Mouse (Mus musculus) large intestine, adult 2 months (tissue): ENCODE measurements around the gene Timm29. TPM values are rescaled to one million over a fixed set of nuclear protein-coding genes. Genes with fewer than 3 reads are reported as not detected.

Experiments used
- DNase-seq: peaks from one replicate; pipeline ENCODE4 v3.0.0-alpha.2; 2012; ENCODE audit warnings: low read depth, low spot score
- WGBS: fragments of 180-500 bp; shearing (Covaris S2); methylation state at CpG from one replicate; pipeline ENCODE4 v1.1.7; 2018; 5-methylcytosine and 5-hydroxymethylcytosine counted together
- polyA plus RNA-seq: library from polyadenylated mRNA; depleted of rRNA; stranded (reverse); fragments of >200 nt; gene quantifications from 2 replicates; pipeline ENCODE4 v1.2.3, GENCODE M21; 2012; rRNA removed

The Timm29 gene
- polyA plus RNA-seq, 1 experiment, result 15.2 TPM

DNA sequence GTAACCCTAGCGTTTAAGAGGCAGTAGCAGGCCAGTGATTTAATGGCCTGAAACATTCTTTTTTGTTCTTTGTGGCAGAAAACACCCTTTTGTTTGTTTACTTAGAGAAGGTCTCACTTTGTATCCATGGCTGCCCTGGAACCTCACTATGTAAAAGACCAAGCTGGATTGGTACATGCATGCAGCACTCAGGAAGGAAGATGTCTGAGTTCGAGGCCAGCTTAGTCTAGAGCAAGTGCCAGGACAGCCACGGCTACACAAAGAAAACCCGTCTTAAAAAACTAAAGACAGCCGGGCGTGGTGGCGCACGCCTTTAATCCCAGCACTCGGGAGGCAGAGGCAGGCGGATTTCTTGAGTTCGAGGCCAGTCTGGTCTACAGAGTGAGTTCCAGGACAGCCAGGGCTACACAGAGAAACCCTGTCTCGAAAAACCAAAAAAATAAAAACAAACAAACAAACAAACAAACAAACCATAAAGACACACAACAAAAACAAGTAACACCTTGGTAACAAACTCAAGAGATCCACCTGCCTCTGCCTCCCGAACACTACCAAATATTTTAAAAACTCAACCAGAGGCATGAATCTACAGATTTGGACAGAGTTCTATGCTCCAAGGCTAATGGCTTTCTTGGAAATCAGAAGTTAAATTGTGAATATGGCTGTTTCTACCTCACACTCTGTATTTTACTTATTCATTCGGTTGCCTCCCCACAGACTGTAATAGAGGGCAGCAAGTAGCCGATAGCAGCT, 22.5 kb downstream of the Timm29 start:
- no peak for DNase-seq
- WGBS, result 62% methylated on average over 15 of the region's 15 CpGs

DNA sequence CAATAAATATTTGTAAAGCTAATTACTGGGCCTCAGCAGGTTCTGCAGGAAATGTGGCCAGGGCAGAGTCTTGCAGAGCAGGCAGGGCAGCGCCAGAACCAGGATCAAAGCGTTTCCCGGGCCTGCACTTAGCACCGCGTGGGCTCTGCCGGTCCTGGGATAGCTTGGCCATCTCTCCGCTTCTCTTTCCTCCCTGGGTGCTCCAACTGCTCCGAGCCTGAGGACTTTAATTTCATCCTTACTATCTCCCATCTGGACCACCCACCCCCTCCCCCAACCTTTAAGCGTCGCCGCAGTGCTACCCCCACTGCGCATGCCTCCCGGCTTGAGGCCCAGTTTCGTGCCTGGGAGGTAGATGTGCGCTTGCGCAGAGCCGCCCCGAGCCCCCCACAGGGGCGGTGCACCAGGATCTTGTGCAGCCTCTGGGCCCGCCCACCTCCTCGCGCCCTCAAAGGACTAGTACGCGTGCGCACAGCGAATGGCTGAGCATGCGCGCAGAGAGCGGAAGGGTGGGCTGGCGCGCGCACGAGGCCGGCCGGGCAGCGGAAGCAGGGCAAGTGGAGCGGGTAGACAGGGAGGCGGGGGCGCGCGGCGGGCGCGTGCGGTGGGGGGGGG, 23.2 kb downstream of the Timm29 start, which contains the start of gene Smarca4:
TSS of gene Smarca4 (plus strand) at position 553 of the 615 bp plus-strand sequence.
- peak; percentile 97 for DNase-seq
- WGBS, result under 1% methylated on average over 39 of the region's 45 CpGs

DNA sequence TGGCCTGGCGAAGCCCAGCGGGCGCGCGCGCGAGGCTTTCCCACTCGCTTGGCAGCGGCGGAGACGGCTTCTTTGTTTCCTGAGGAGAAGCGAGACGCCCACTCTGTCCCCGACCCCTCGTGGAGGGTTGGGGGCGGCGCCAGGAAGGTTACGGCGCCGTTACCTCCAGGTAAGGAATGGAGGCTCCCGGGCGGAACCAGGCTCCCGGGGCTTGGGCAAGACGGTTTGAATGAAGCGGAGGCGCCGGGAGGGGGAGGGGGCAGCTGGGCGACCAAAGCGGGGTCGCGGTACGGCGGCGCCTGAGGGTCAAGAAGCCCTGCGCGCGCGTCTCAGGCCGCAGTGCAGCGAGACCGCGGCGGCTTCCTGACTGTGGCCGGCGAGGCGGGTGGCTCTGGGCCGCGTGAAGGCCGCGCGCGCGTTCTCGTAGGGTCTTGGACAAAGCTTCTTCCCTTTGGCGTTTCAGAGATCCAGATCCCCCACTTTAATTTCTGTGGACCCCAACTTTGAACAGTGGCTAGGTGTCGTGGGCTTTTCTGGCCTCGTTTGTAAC, 23.8 kb downstream of the Timm29 start:
- WGBS, result under 1% methylated on average over 54 of the region's 57 CpGs
- no peak for DNase-seq

DNA sequence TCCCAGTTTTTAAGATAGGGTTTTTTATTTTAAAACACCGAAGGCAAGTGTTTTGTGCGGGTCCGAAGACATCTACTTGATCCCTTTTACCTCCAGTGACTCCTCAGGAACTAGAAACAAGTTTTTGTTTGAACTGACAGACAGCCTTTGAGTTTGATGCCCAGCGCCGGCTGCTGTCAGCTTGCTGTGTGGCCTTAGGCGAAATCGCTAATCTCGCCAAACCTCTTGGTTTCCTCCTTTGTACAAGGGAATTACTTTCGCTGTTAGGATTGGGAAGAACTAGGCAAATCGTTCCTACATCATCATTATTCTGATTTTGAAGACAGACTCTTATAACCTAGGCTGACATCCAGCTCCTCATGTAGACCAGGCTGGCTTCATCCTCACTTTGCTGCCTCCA, 24.5 kb downstream of the Timm29 start:
- WGBS, result 3% methylated on average over 10 of the region's 10 CpGs
- no peak for DNase-seq

DNA sequence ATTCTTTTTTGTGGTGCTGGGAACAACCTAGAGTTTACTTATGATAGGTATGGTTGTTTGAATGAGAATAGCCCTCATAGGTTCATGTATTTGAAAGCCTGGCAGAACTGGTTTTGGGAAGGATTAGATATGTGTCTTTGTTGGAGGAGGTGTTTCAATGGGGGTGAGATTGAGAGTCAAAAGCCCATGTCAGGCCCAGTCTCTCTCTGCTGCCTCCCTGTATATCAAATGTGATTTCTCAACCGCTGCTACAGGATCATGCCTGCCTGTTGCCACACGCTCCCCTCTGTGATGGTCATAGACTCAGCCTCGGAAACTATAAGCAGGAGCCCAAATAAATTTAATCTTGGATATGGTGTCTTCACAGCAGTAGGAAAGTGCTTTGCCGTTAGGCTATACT, 27.7 kb downstream of the Timm29 start:
- WGBS, result 85% methylated on average over 4 of the region's 4 CpGs
- no peak for DNase-seq

DNA sequence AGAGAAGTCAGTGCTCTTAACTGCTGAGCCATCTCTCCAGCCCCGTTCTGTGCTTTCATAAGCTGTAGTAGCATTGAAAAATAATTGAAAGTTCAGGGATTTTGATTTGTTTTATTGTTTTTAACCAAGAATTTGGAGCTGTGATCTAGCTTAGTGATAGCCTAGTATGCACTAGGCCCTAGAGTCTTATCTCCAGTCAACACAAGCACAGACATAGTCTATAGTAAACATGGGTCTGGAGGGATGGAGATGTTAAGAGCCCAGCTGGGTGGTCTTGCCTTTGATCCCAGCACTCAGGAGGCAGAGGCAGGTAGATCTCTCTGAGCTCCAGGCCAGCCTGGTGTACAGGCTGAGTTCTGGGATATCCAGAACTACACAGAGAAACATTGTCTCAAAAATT, 30.2 kb downstream of the Timm29 start:
- no peak for DNase-seq
- WGBS, result 100% methylated on average over 1 of the region's 1 CpGs

DNA sequence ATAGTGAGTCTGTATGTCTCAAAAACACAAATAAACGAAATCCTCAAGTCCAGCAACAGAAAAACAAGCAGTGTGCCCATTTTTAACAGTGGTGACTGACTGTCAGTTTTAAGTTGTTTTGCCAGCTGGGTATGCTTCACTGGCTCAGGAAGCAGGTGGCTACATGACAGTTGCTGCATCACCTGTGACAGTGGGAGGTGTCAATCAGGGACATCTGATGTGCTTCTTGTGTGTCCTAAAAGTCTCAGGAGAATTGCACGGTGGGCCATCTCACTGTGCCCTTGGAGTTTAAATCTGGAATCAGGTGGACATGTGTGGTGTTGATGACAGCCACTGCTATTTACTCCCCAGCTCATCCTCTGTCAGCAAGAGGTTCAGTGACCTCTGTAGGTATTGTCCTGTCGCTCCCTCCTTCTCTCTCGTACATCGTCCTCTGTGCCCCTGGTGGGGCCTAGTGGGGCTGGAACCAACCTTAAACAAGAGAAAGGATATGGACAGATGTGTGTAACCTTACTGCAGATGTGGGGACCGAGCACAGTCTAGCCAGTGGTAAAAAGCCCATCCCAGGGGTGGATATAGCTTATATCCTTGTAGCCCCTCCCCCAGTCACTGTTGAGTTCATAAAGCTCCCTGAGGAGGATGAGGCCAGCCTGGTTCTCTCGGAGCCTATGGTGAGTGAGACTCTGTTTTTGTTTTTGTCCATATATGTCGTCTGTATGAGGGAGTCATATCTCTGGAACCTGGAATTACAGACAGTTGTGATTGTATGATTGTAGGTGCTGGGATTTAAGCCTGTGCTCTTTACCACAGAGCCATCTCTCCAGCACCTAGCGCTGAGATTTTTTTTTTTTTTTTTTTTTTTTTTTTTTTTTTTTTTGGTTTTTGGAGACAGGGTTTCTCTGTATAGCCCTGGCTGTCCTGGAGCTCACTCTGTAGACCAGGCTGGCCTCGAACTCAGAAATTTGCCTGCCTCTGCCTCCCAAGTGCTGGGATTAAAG, 33.1 kb downstream of the Timm29 start:
- 86% methylated on average over 10 of the region's 10 CpGs for WGBS
- no peak for DNase-seq

DNA sequence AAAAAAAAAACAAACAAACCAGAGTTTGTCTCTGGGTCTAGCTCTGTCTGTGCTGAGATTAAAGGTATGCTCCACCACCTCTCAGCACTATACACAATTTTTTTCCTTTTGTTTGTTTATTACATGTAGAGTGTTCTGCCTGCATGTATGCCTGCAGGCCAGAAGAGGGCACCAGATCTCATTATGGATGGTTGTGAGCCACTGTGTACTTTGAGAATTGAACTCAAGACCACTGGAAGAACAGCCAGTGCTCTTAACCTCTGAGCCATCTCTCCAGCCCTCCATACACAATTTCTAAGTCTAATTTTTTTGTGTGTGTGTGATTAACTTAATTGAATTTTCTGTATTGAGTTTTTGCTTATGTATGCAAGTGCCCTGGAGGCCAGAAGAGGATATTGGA, 34.0 kb downstream of the Timm29 start:
- no peak for DNase-seq

DNA sequence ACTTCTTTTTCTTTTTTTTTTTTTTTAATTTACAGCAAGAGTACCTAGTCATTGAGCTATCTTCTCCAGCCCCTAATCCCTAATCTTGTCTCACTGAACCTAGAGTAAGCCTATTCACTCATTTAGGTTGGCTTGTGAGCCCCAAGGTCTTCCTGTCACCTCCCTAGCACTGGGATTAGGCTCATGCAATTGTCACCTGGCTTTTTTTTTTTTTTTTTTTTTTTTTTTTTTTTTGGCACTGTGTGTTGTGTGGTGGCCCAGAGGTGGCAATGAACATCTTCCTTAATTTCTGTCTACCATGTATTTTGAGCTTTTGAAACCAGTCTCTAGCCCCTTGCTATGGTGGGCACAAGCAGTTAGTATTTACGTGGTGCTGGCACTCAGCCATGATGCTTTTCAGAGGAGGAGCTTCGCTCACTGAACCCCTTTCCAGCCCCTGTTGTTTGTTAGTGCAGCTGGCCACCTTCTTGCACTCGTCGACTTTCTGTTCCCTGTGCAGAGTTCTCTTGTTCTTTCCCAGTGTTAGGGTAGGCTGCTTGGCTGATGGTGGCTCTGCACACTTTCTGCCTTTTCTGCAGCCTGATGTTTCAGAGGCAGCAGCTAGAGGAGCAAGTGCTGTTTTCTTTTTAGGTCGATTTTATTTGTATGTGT, 34.7 kb downstream of the Timm29 start:
- DNase-seq, result no peak
- WGBS, result 72% methylated on average over 5 of the region's 5 CpGs

DNA sequence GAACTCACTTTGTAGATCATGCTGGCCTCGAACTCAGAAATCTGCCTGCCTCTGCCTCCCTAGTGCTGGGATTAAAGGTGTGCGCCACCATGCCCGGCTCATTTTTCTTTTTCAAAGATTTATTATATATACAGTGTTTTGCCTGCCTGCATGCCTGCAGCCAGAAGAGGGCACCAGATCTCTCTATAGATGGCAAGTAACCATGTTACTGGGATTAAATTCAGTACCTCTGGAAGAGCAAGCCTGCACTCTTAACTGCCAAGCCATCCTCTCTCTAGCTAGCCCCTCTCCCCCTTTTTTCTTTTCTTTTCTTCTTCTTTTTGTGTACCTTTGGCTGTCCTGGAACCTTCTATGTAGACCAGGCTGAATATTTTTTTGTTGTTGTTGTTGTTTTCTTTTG, 38.2 kb downstream of the Timm29 start:
- 58% methylated on average over 3 of the region's 3 CpGs for whole genome bisulfite sequencing
- no peak for DNase-seq

DNA sequence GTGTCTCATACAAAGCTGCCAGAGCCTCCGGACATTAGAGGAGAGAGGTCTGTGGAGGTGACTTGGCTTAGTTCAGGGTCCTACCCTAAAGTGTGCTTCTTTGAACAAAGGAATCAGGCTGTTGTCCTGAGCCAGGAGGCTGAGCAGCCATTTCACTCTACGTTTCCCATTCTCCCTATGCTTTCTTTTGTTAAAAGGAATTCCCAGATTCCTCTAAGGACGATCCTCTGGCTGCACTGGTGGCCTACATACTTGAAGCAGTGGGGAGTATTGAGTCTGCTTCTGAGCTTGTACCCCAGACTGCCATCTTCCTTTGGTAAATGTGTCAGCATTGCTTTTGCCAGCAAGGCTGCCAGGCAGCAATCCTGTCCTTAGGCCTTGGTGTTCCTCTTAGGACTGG, 40.6 kb downstream of the Timm29 start:
- no peak for DNase-seq
- 87% methylated on average over 3 of the region's 3 CpGs for whole genome bisulfite sequencing

DNA sequence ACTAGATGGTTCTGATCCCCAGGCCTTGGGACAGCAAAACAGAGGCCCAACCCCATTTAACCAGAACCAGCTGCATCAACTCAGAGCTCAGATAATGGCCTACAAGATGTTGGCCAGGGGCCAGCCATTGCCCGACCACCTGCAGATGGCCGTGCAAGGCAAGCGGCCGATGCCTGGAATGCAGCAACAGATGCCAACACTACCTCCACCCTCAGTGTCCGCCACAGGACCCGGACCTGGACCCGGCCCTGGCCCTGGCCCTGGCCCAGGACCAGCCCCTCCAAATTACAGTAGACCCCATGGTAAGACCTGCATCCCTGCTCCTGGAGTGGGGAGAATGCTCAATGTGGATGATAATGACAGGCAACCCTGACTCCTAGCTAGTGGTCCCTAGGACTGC, 43.1 kb downstream of the Timm29 start:
- WGBS, result 56% methylated on average over 7 of the region's 7 CpGs

DNA sequence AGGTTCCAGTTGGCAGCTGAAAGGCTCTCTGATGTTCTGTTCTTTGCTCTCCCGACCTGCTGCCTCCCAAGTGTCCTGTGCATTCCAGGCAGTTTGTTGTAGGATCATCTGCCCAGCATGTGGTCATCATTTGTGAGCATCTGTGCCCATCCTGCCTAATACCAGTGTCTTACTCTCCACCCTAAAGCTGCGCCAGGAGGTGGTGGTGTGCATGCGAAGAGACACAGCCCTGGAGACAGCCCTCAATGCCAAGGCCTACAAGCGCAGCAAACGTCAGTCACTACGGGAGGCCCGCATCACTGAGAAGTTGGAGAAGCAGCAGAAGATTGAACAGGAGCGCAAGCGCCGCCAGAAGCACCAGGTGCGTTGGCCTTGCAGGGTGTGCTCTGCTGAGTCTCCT, 46.5 kb downstream of the Timm29 start:
- 93% methylated on average over 11 of the region's 11 CpGs for WGBS
- DNase-seq, result no peak

More for the DNA sequence above, 43.1 kb downstream of the Timm29 start:
- DNase-seq, result no peak

Other genes with a start within 250 kb of the Timm29 start
- 31.1 and 33.9 TPM in 2 replicates for gene Ilf3, start 224.9 kb upstream of the Timm29 start, polyA plus RNA-seq
- 35.5 and 42.5 TPM in 2 replicates for gene Qtrt1, start 180.9 kb upstream of the Timm29 start, polyA plus RNA-seq
- gene Dnm2, start 167.8 kb upstream of the Timm29 start, polyA plus RNA-seq, result 161 and 217 TPM in 2 replicates
- gene Tmed1, start 82.5 kb upstream of the Timm29 start, polyA plus RNA-seq, result 11.6 and 15.5 TPM in 2 replicates
- 1.7 and 3.0 TPM in 2 replicates for gene AB124611, start 66.5 kb upstream of the Timm29 start, polyA plus RNA-seq
- gene Carm1, start 45.8 kb upstream of the Timm29 start, polyA plus RNA-seq, result 36.2 and 50.3 TPM in 2 replicates
- 31.1 and 38.2 TPM in 2 replicates for gene Yipf2, start 106 bp downstream of the Timm29 start, polyA plus RNA-seq
- 25.3 and 38.3 TPM in 2 replicates for gene Smarca4, start 23.4 kb downstream of the Timm29 start, polyA plus RNA-seq
- 64.7 and 74.0 TPM in 2 replicates for gene Ldlr, start 130.8 kb downstream of the Timm29 start, polyA plus RNA-seq
- 28.5 and 31.7 TPM in 2 replicates for gene Spc24, start 167.6 kb downstream of the Timm29 start, polyA plus RNA-seq
- gene Kank2, start 206.0 kb downstream of the Timm29 start, polyA plus RNA-seq, result 11.3 and 16.0 TPM in 2 replicates
- gene Angptl8, start 242.8 kb downstream of the Timm29 start, polyA plus RNA-seq, result 6.2 and 7.6 TPM in 2 replicates